Mouse (Mus musculus) testis, postnatal 10 days (tissue): ENCODE data around the gene Acsl4.
A peak's percentile ranks its signal among the peaks of the same experiment; 100 is the strongest.

Source experiments
- DNase-seq: peaks from one replicate; pipeline ENCODE4 v3.0.0; 2021; ENCODE audit warnings: low spot score

Acsl4 gene

GRCm38 (mm10) chrX:142358427-142358826 is 31.9 kb downstream of the Acsl4 start:
- DNase-seq, result no peak

- no peak for DNase-seq
Measured at GRCm38 (mm10) chrX:142336207-142336606, 54.1 kb downstream of the Acsl4 start.

GRCm38 (mm10) chrX:142335502-142335901 is 54.8 kb downstream of the Acsl4 start:
- no peak for DNase-seq

- DNase-seq, result no peak
Measured at GRCm38 (mm10) chrX:142325760-142326159, 64.6 kb downstream of the Acsl4 start.

GRCm38 (mm10) chrX:142316106-142316505 is 74.2 kb downstream of the Acsl4 start:
- DNase-seq, result no peak

GRCm38 (mm10) chrX:142315270-142315669 is 75.1 kb downstream of the Acsl4 start:
- no peak for DNase-seq

GRCm38 (mm10) chrX:142314307-142315024 is 75.9 kb downstream of the Acsl4 start:
- DNase-seq, result peak; percentile 83

GRCm38 (mm10) chrX:142310431-142310830 is 79.9 kb downstream of the Acsl4 start:
- DNase-seq, result no peak

GRCm38 (mm10) chrX:142305869-142306581 is 84.3 kb downstream of the Acsl4 start, which contains the start of gene Kcne1l:
Gene Kcne1l, minus strand, starts transcription at chrX:142306294.
- no peak for DNase-seq

GRCm38 (mm10) chrX:142305010-142305868 is 85.1 kb downstream of the Acsl4 start:
- DNase-seq, result no peak

- DNase-seq, result no peak
Measured at GRCm38 (mm10) chrX:142304592-142304991, 85.7 kb downstream of the Acsl4 start.

- DNase-seq, result no peak
Measured at GRCm38 (mm10) chrX:142303456-142303855, 86.9 kb downstream of the Acsl4 start.

GRCm38 (mm10) chrX:142285905-142286304 is 104.4 kb downstream of the Acsl4 start:
- no peak for DNase-seq

GRCm38 (mm10) chrX:142276573-142276972 is 113.8 kb downstream of the Acsl4 start:
- no peak for DNase-seq

- DNase-seq, result no peak
Measured at GRCm38 (mm10) chrX:142276031-142276430, 114.3 kb downstream of the Acsl4 start.
